Mouse (Mus musculus) liver, embryonic 11.5 days (tissue): ENCODE results near the gene Unc119b. TPM values are rescaled to one million over a fixed set of nuclear protein-coding genes. Genes with fewer than 3 reads are reported as not detected.
"Not testable (repeated sequence)": the region's sequence is repeated elsewhere in the genome, so short reads cannot be mapped to it uniquely, and the experiment has no call there.

ENCODE experiments used
- ATAC-seq: fragments of 200-750 bp; cut with Nextera tagmentation; replicated peaks from 2 replicates; pipeline ENCODE4 v1.8.0; 2017; ENCODE audit warnings: moderate number of reproducible peaks, mild to moderate bottlenecking, moderate TSS enrichment, moderate library complexity; ENCODE audit not compliant: low FRiP score
- DNase-seq: peaks from one replicate; pipeline ENCODE4 v3.0.0-alpha.2; 2017; ENCODE audit warnings: low spot score
- H3K27ac ChIP-seq: fragments of 300-500 bp; sonication (generic); 2 replicates; pipeline ENCODE4 v1.5.1; 2014; ENCODE audit warnings: mild to moderate bottlenecking, low read depth, low read length, control low read depth
- H3K27me3 ChIP-seq: fragments of 300-500 bp; sonication (generic); replicated peaks from 2 replicates; pipeline ENCODE4 v1.6.1; 2014; ENCODE audit warnings: low read length, mixed read lengths; ENCODE audit not compliant: control insufficient read depth, insufficient read depth
- H3K36me3 ChIP-seq: fragments of 300-500 bp; sonication (generic); 2 replicates; pipeline ENCODE4 v1.6.1; 2014; ENCODE audit warnings: mild to moderate bottlenecking, low read length, moderate library complexity, mixed read lengths; ENCODE audit not compliant: control insufficient read depth, insufficient read depth
- H3K4me1 ChIP-seq: fragments of 300-500 bp; sonication (generic); replicated peaks from 2 replicates; pipeline ENCODE4 v1.6.1; 2014; ENCODE audit warnings: low read length, mixed read lengths; ENCODE audit not compliant: control insufficient read depth, insufficient read depth
- H3K4me2 ChIP-seq: fragments of 300-500 bp; sonication (generic); 2 replicates; pipeline ENCODE4 v1.6.1; 2014; ENCODE audit warnings: mild to moderate bottlenecking, control low read depth, moderate library complexity
- H3K4me3 ChIP-seq: fragments of 300-500 bp; sonication (generic); 2 replicates; pipeline ENCODE4 v1.5.1; 2014; ENCODE audit warnings: low read depth, low read length, control low read depth
- H3K9ac ChIP-seq: fragments of 300-500 bp; sonication (generic); 2 replicates; pipeline ENCODE4 v1.6.1; 2014; ENCODE audit warnings: low read depth, low read length, control low read depth
- H3K9me3 ChIP-seq: fragments of 300-500 bp; sonication (generic); 2 replicates; pipeline ENCODE4 v1.6.1; 2016; ENCODE audit warnings: low read length, inconsistent platforms, mixed read lengths; ENCODE audit not compliant: control insufficient read depth
- WGBS: fragments of 180-500 bp; shearing (Covaris S2); extraction: QIAGEN DNeasy Blood & Tissue Kit; methylation state at CpG from one replicate; pipeline ENCODE4 v1.1.7; 2014; 5-methylcytosine and 5-hydroxymethylcytosine counted together
- polyA plus RNA-seq: library from polyadenylated mRNA; unstranded; fragments of >200 nt; fragmentation: Nextera tagmentation; extraction: Ambion mirVana; gene quantifications from 2 replicates; pipeline ENCODE4 v1.2.1, GENCODE M21; 2014

The Unc119b gene
- polyA plus RNA-seq, 1 experiment from 2014 or later, result 26.8 TPM

GRCm38 (mm10) chr5:115155156-115155631 is 20.4 kb upstream of the Unc119b start:
- WGBS, result 48% methylated on average over 13 of the region's 13 CpGs

GRCm38 (mm10) chr5:115152132-115152956 is 17.6 kb upstream of the Unc119b start:
- Histone ChIP-seq H3K4me3 (no peak overlapping the region), H3K9ac (no peak overlapping the region), H3K9me3 (no peaks in the 10 kb centered on the region), H3K4me1 (peaks cover 37% of the 10 kb centered on the region), H3K36me3 (peaks cover 33% of the 10 kb centered on the region), H3K4me2 (no peak overlapping the region), H3K27ac (no peak overlapping the region), H3K27me3 (no peaks in the 10 kb centered on the region)
- ATAC-seq (no peak), DNase-seq (no peak)
- WGBS, result 55% methylated on average over 8 of the region's 8 CpGs

More at GRCm38 (mm10) chr5:115155156-115155631, 20.4 kb upstream of the Unc119b start:
- Histone ChIP-seq H3K27me3 (no peaks in the 10 kb centered on the region), H3K4me1 (peaks cover 45% of the 10 kb centered on the region), H3K4me3 (peak overlapping the region; percentile 99), H3K9ac (peak overlapping the region; percentile 41; the same call in 1 of the 2 replicates), H3K27ac (peak overlapping the region; percentile 40; the same call in 1 of the 2 replicates), H3K4me2 (peak overlapping the region; percentile 94), H3K36me3 (peaks cover 10% of the 10 kb centered on the region), H3K9me3 (no peaks in the 10 kb centered on the region)
- ATAC-seq, result no peak
- DNase-seq, result no peak

DNA sequence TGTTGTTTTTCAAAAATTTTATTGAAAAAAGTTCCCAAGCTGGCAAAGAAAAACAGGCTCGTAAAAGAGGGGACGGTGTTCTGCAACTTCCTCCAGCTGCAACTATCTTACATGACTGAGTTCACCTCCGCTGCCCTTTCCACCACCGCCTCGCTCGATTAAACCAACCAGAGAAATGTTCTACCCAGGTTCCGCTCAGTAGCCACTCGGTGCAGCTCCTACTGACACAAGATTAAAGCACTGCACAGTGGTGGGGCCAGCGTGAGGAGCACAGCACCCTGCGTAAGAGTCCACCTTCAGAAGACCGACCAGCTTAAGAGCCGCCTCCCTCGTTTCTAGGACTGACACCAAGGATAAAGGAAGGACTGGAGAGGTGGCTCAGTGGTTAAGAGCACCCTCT is 16.7 kb upstream of the Unc119b start:
- no peaks in the 10 kb centered on the region for H3K9me3 ChIP-seq
- 84% methylated on average over 13 of the region's 13 CpGs for whole genome bisulfite sequencing
- DNase-seq (no peak), ATAC-seq (no peak)
- no peak overlapping the region for H3K4me2 ChIP-seq
- H3K9ac ChIP-seq, result no peak overlapping the region
- H3K36me3 ChIP-seq, result peaks cover 41% of the 10 kb centered on the region
- no peak overlapping the region for H3K27ac ChIP-seq
- peaks cover 35% of the 10 kb centered on the region for H3K4me1 ChIP-seq
- no peaks in the 10 kb centered on the region for H3K27me3 ChIP-seq
- no peak overlapping the region for H3K4me3 ChIP-seq

DNA sequence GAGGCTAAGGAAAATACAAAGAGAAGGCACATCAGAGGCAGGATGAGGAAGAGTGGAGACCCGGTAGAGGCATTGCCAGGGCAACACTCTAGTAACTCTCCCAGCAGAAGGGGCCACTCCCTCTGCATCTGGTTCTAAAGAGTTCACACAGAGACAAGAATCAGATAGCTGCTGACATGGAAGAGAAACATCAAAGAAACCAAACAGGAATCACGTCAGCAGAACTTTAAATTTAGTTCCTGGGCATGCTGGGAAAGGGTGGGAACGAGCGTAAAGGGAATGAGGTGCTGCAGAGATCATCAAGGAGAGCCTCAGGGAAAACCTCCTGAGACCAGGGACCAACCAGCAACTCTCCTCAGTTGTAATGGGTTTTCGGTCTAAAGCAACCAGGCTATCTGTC is 16.2 kb upstream of the Unc119b start:
- Histone ChIP-seq H3K9me3 (no peaks in the 10 kb centered on the region), H3K4me2 (no peak overlapping the region), H3K27ac (no peak overlapping the region), H3K4me3 (no peak overlapping the region), H3K4me1 (peaks cover 31% of the 10 kb centered on the region), H3K9ac (no peak overlapping the region), H3K36me3 (peaks cover 45% of the 10 kb centered on the region), H3K27me3 (no peaks in the 10 kb centered on the region)
- DNase-seq, result no peak
- WGBS, result 80% methylated on average over 5 of the region's 5 CpGs
- no peak for ATAC-seq

DNA sequence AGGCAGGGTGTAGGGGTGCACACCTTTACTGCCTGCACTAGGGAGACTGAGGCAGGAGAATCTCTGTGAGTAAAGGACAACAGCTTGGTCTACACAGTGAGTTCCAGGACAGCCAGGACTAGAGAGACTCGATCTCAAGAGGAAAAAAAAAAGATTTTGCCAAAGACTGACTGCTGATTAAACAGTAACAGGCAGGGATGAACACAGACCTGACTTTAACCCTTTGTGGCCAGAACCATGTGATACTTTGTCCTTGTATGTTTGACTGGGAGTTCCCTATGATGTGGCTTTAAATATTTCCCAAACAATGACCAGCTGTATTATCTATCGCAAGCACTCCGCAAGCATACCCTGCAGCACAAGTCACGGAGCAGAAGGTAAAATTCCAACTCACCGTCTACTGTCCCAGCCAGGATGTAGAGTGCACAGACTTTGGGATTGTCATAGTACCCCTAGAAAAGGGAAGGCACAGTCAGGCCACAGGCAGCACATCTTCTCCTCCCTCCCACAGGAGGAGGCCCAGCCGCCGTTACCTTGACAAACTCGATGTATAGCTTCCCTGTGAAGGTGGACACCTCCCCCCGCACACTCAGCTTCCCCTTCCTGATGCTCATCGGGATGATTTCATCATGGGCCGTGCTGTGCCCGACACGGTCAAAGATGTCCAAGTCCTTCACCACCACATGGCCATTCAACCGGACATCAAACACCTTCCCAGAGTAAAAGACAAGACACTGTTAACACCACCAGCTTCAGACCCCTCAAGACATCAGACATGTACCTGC is 15.1 kb upstream of the Unc119b start:
- WGBS, result 90% methylated on average over 14 of the region's 14 CpGs
- DNase-seq, result no peak
- Histone ChIP-seq H3K27me3 (no peaks in the 10 kb centered on the region), H3K9ac (no peak overlapping the region), H3K36me3 (peaks cover 48% of the 10 kb centered on the region), H3K27ac (no peak overlapping the region), H3K9me3 (no peaks in the 10 kb centered on the region), H3K4me2 (no peak overlapping the region), H3K4me3 (no peak overlapping the region), H3K4me1 (peaks cover 19% of the 10 kb centered on the region)
- no peak for ATAC-seq

DNA sequence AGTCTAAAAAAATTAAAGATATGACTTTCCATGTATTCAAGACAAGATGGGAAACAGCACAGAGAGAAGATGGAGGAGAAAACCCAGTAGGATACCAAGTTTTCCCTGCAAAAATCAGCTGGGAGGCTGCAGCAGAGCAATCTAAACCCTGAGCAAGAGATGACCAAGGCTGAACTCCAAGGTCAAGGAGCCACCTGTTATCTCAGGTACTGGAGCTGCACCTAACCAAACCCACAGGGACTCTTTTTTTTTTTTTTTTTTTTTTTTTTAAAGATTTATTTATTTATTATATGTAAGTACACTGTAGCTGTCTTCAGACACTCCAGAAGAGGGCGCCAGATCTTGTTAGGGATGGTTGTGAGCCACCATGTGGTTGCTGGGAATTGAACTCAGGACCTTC is 14.1 kb upstream of the Unc119b start:
- peaks cover 12% of the 10 kb centered on the region for H3K4me1 ChIP-seq
- not testable (repeated sequence) for H3K4me2 ChIP-seq, H3K9ac ChIP-seq, DNase-seq, H3K4me3 ChIP-seq, H3K27ac ChIP-seq, H3K9me3 ChIP-seq, H3K27me3 ChIP-seq, ATAC-seq
- WGBS, result no CpG with 5 or more reads among the region's 1 CpGs
- H3K36me3 ChIP-seq, result peaks cover 48% of the 10 kb centered on the region

DNA sequence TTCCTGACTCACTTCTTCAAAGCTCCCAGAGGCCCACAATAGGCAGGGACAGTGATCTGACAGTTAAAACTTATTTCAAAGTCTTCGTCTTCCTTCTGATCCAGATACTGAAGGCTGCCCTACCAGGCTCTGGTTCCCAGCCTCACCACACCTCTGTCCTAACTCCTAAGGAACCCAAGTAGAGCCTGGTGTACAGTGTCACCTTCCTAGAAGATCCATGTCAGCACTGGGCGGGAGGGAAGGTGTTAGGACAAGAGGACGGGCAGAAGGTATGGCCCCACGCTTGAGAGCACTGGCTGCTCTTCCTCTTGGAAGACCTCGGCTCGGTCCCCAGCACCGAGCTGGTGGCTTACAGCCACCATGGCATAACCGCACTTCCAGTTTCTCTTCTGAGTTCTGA is 13.6 kb upstream of the Unc119b start:
- Histone ChIP-seq H3K4me3 (no peak overlapping the region), H3K9me3 (no peaks in the 10 kb centered on the region), H3K27me3 (no peaks in the 10 kb centered on the region), H3K4me1 (peaks cover 10% of the 10 kb centered on the region), H3K9ac (no peak overlapping the region), H3K4me2 (no peak overlapping the region), H3K27ac (no peak overlapping the region), H3K36me3 (peaks cover 48% of the 10 kb centered on the region)
- ATAC-seq, result no peak
- DNase-seq, result no peak
- WGBS, result 89% methylated on average over 8 of the region's 8 CpGs

- no peaks in the 10 kb centered on the region for H3K9me3 ChIP-seq
- no peak overlapping the region for H3K9ac ChIP-seq
- peaks cover 48% of the 10 kb centered on the region for H3K36me3 ChIP-seq
- no peak overlapping the region for H3K27ac ChIP-seq
- H3K4me2 ChIP-seq, result no peak overlapping the region
- no peaks in the 10 kb centered on the region for H3K4me1 ChIP-seq
- no peak for ATAC-seq
- no peak overlapping the region for H3K4me3 ChIP-seq
- H3K27me3 ChIP-seq, result no peaks in the 10 kb centered on the region
- WGBS, result 76% methylated on average over 3 of the region's 3 CpGs
- no peak for DNase-seq
Measured at GRCm38 (mm10) chr5:115147388-115147787, 12.6 kb upstream of the Unc119b start.
